Mouse (Mus musculus) MEL (cell line): Measurements from ENCODE around the gene Tex36.

Experiments
- CHD1 ChIP-seq: IDR thresholded peaks from 2 replicates; pipeline ENCODE4 v1.6.1; 2012; ENCODE audit warnings: low read depth, mild to moderate bottlenecking, inconsistent platforms, low read length, improper control_type of control experiment
- CTCF ChIP-seq, 3 experiments: IDR thresholded peaks in 2 of 3; conservative IDR thresholded peaks in 1 of 3; 2 replicates each; pipeline ENCODE4 v1.5.1; 2011 to 2012; ENCODE audit warnings: low read length in 3 of 3, low read depth in 2 of 3, mild to moderate bottlenecking in 2 of 3, improper control_type of control experiment in 1 of 3, inconsistent platforms in 1 of 3, mixed read lengths in 1 of 3, moderate library complexity in 1 of 3; ENCODE audit not compliant: control insufficient read depth in 1 of 3, insufficient read depth in 1 of 3, poor library complexity in 1 of 3, severe bottlenecking in 1 of 3
- EP300 ChIP-seq, 2 experiments: IDR thresholded peaks; 2 replicates each; pipeline ENCODE4 v1.6.1; 2011; ENCODE audit warnings: improper control_type of control experiment in 2 of 2, low read length in 2 of 2, low read depth in 1 of 2, mild to moderate bottlenecking in 1 of 2
- GATA1 ChIP-seq: IDR thresholded peaks from 2 replicates; pipeline ENCODE4 v1.6.1; 2011; ENCODE audit warnings: low read depth, low read length, improper control_type of control experiment
- MYC ChIP-seq: IDR thresholded peaks from 2 replicates; pipeline ENCODE4 v1.6.1; 2011; ENCODE audit warnings: low read depth, mild to moderate bottlenecking, low read length, improper control_type of control experiment, moderate library complexity
- POLR2A ChIP-seq, 2 experiments: IDR thresholded peaks; 2 replicates each; pipeline ENCODE4 v1.6.1; 2011 to 2012; ENCODE audit warnings: low read length in 2 of 2, mild to moderate bottlenecking in 2 of 2, control low read depth in 1 of 2, improper control_type of control experiment in 1 of 2, low read depth in 1 of 2, moderate library complexity in 1 of 2; ENCODE audit not compliant: control insufficient read depth in 1 of 2, insufficient read depth in 1 of 2, poor library complexity in 1 of 2
- POLR2AphosphoS2 ChIP-seq: IDR thresholded peaks from 2 replicates; pipeline ENCODE4 v1.6.1; 2011; ENCODE audit warnings: low read length, improper control_type of control experiment
- RCOR1 ChIP-seq: IDR thresholded peaks from 2 replicates; pipeline ENCODE4 v1.6.1; 2012; ENCODE audit warnings: low read depth, mild to moderate bottlenecking, inconsistent platforms, low read length, improper control_type of control experiment
- TAL1 ChIP-seq: IDR thresholded peaks from 2 replicates; pipeline ENCODE4 v1.6.1; 2012; ENCODE audit warnings: mild to moderate bottlenecking, inconsistent platforms, low read length, moderate library complexity, mixed read lengths
- TCF12 ChIP-seq: IDR thresholded peaks from 2 replicates; pipeline ENCODE4 v1.6.1; 2014; ENCODE audit warnings: low read depth, mild to moderate bottlenecking, inconsistent platforms, low read length, improper control_type of control experiment, moderate library complexity
- ZKSCAN1 ChIP-seq: IDR thresholded peaks from 2 replicates; pipeline ENCODE4 v1.6.1; 2012; ENCODE audit warnings: low read depth, mild to moderate bottlenecking, inconsistent platforms, low read length, improper control_type of control experiment, moderate library complexity
- ZNF384 ChIP-seq: IDR thresholded peaks from 2 replicates; pipeline ENCODE4 v1.6.1; 2012; ENCODE audit warnings: low read depth, mild to moderate bottlenecking, inconsistent platforms, low read length, improper control_type of control experiment

DNA sequence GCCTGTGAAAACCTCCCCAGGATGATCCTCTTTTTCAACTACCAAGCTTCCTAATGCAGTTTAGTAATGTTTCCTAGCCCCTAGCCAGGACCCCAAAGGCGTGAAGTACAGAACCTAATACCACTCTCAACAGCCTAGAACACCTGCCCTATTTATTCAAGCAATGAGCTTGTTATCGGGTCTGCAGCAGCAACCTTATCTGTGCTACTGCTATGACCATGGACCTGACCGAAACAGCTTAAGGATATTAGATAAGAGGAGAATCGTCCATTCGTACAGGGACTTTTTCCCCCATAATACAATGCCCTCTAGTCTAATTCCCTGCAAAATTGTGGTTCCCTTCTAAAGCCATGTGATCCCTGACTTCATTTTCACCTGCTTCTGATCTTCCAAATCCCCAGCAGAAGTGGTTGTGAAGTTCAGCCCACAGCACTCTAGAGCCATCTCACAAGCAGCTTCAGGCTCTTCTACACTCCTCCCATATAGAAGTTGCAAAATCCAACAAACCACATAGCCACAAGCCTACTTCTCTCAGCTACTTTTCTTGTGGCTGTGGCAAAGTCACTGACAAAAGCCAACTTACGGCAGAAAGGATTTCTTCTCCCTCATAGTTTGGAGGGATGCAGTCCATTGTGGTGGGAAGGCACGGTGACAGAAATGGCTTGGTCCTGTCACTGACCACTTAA is 49.5 kb downstream of the Tex36 start:
- TF ChIP-seq ZNF384 (no peak), EP300 (IDR thresholded peaks at IDR 0.05; ENCODE audit: low read depth in 1 of 2, low read length in 2 of 2) (peak; percentile 66 to 71; a peak in 3 of 4 replicates), TAL1 (peak; percentile 28; the same call in 1 of the 2 replicates), ZKSCAN1 (no peak), POLR2A (IDR thresholded peaks at IDR 0.05; ENCODE audit: control insufficient read depth in 1 of 2, insufficient read depth in 1 of 2, low read depth in 1 of 2, low read length in 2 of 2, poor library complexity in 1 of 2) (no peak), TCF12 (peak; percentile 81), CTCF (IDR thresholded peaks at IDR 0.05 in 2 of 3, conservative IDR thresholded peaks at IDR 0.05 in 1 of 3; ENCODE audit: control insufficient read depth in 1 of 3, insufficient read depth in 1 of 3, low read depth in 2 of 3, low read length in 3 of 3, poor library complexity in 1 of 3, severe bottlenecking in 1 of 3) (no peak), MYC (no peak), RCOR1 (no peak), GATA1 (peak; percentile 75), CHD1 (no peak), POLR2AphosphoS2 (no peak)
